Mouse (Mus musculus) MEL (cell line): ENCODE measurements at regions not wholly inside any gene's neighbourhood (a gene's known extent, or its start where the extent isn't known, plus 50 kb on each side); places are given as distances from the start of the nearest gene placed in this dataset.

Experiments
- DNase-seq: peaks from one replicate; pipeline ENCODE4 v3.0.0; 2011; ENCODE audit warnings: low read depth, low spot score
- H3K27ac ChIP-seq: 2 replicates; pipeline ENCODE4 v1.5.1; 2012; ENCODE audit warnings: low read depth, mild to moderate bottlenecking, control low read depth, low read length, moderate library complexity; ENCODE audit not compliant: control insufficient read depth
- H3K27me3 ChIP-seq, 2 experiments: fragments of 150-350 bp in 1 of 2; sonication (generic) in 1 of 2; 2 replicates each; pipeline ENCODE4 v1.6.1; 2012; ENCODE audit warnings: low read length in 2 of 2, mild to moderate bottlenecking in 2 of 2, improper control_type of control experiment in 1 of 2, moderate library complexity in 1 of 2; ENCODE audit not compliant: insufficient read depth in 2 of 2, control insufficient read depth in 1 of 2
- H3K36me3 ChIP-seq, 2 experiments: 2 replicates each; pipeline ENCODE4 v1.6.1; 2012 to 2014; ENCODE audit warnings: low read length in 2 of 2, improper control_type of control experiment in 1 of 2, inconsistent platforms in 1 of 2, mild to moderate bottlenecking in 1 of 2; ENCODE audit not compliant: insufficient read depth in 2 of 2, control insufficient read depth in 1 of 2
- H3K4me1 ChIP-seq, 2 experiments: fragments of 150-350 bp in 1 of 2; sonication (generic) in 1 of 2; 2 replicates each; pipeline ENCODE4 v1.6.1; 2012; ENCODE audit warnings: low read length in 2 of 2, improper control_type of control experiment in 1 of 2, mild to moderate bottlenecking in 1 of 2; ENCODE audit not compliant: insufficient read depth in 2 of 2, control insufficient read depth in 1 of 2
- H3K4me3 ChIP-seq, 2 experiments: fragments of 150-350 bp in 1 of 2; sonication (generic) in 1 of 2; 2 replicates each; pipeline ENCODE4 v1.5.1; 2012; ENCODE audit warnings: low read depth in 2 of 2, low read length in 2 of 2, mild to moderate bottlenecking in 2 of 2, moderate library complexity in 2 of 2, control low read depth in 1 of 2, improper control_type of control experiment in 1 of 2; ENCODE audit not compliant: control insufficient read depth in 1 of 2, insufficient read depth in 1 of 2
- H3K79me2 ChIP-seq: 2 replicates; pipeline ENCODE4 v1.6.1; 2012; ENCODE audit warnings: mild to moderate bottlenecking, low read length, moderate library complexity; ENCODE audit not compliant: control insufficient read depth, poor library complexity, insufficient read depth
- H3K9ac ChIP-seq: 2 replicates; pipeline ENCODE4 v1.6.1; 2012; ENCODE audit warnings: low read depth, mild to moderate bottlenecking, control low read depth, low read length, moderate library complexity; ENCODE audit not compliant: control insufficient read depth, poor library complexity, severe bottlenecking
- H3K9me3 ChIP-seq: fragments of 150-350 bp; sonication (generic); replicated peaks from 2 replicates; pipeline ENCODE4 v1.6.1; 2012; ENCODE audit warnings: mild to moderate bottlenecking, low read length, improper control_type of control experiment, moderate library complexity; ENCODE audit not compliant: insufficient read depth
- EP300 ChIP-seq, 2 experiments: IDR thresholded peaks; 2 replicates each; pipeline ENCODE4 v1.6.1; 2011; ENCODE audit warnings: improper control_type of control experiment in 2 of 2, low read length in 2 of 2, low read depth in 1 of 2, mild to moderate bottlenecking in 1 of 2
- ETS1 ChIP-seq: IDR thresholded peaks from 2 replicates; pipeline ENCODE4 v1.6.1; 2012; ENCODE audit warnings: low read depth, mild to moderate bottlenecking, inconsistent platforms, low read length, improper control_type of control experiment, moderate library complexity
- JUND ChIP-seq: IDR thresholded peaks from 2 replicates; pipeline ENCODE4 v1.6.1; 2011; ENCODE audit warnings: low read depth, mild to moderate bottlenecking, improper control_type of control experiment, low read length
- KAT2A ChIP-seq: conservative IDR thresholded peaks from 2 replicates; pipeline ENCODE4 v1.6.1; 2012; ENCODE audit warnings: low read depth, low read length, improper control_type of control experiment, inconsistent platforms
- MAX ChIP-seq: IDR thresholded peaks from 2 replicates; pipeline ENCODE4 v1.6.1; 2011; ENCODE audit warnings: low read length, improper control_type of control experiment
- MAZ ChIP-seq: IDR thresholded peaks from 2 replicates; pipeline ENCODE4 v1.6.1; 2012; ENCODE audit warnings: low read depth, mild to moderate bottlenecking, inconsistent platforms, low read length, improper control_type of control experiment
- MEF2A ChIP-seq: IDR thresholded peaks from 2 replicates; pipeline ENCODE4 v1.6.1; 2014; ENCODE audit warnings: low read depth, mild to moderate bottlenecking, inconsistent platforms, low read length, improper control_type of control experiment; ENCODE audit not compliant: poor library complexity, insufficient replicate concordance, severe bottlenecking; ENCODE audit errors: extremely low read depth
- MYB ChIP-seq: IDR thresholded peaks from 2 replicates; pipeline ENCODE4 v1.6.1; 2011; ENCODE audit warnings: mild to moderate bottlenecking, low read depth, low read length, improper control_type of control experiment
- NELFE ChIP-seq: IDR thresholded peaks from 2 replicates; pipeline ENCODE4 v1.6.1; 2011; ENCODE audit warnings: low read depth, low read length, improper control_type of control experiment
- NRF1 ChIP-seq: IDR thresholded peaks from 2 replicates; pipeline ENCODE4 v1.6.1; 2014; ENCODE audit warnings: low read depth, mild to moderate bottlenecking, inconsistent platforms, low read length, improper control_type of control experiment, moderate library complexity; ENCODE audit not compliant: poor library complexity, insufficient read depth, severe bottlenecking
- POLR2A ChIP-seq, 2 experiments: IDR thresholded peaks; 2 replicates each; pipeline ENCODE4 v1.6.1; 2011 to 2012; ENCODE audit warnings: low read length in 2 of 2, mild to moderate bottlenecking in 2 of 2, control low read depth in 1 of 2, improper control_type of control experiment in 1 of 2, low read depth in 1 of 2, moderate library complexity in 1 of 2; ENCODE audit not compliant: control insufficient read depth in 1 of 2, insufficient read depth in 1 of 2, poor library complexity in 1 of 2
- RCOR1 ChIP-seq: IDR thresholded peaks from 2 replicates; pipeline ENCODE4 v1.6.1; 2012; ENCODE audit warnings: low read depth, mild to moderate bottlenecking, inconsistent platforms, low read length, improper control_type of control experiment
- SIN3A ChIP-seq: IDR thresholded peaks from 2 replicates; pipeline ENCODE4 v1.6.1; 2012; ENCODE audit warnings: low read length, improper control_type of control experiment, inconsistent platforms
- TAL1 ChIP-seq: IDR thresholded peaks from 2 replicates; pipeline ENCODE4 v1.6.1; 2012; ENCODE audit warnings: mild to moderate bottlenecking, inconsistent platforms, low read length, moderate library complexity, mixed read lengths
- TBP ChIP-seq: IDR thresholded peaks from 2 replicates; pipeline ENCODE4 v1.8.0; 2011; ENCODE audit warnings: low read depth, low read length, improper control_type of control experiment
- UBTF ChIP-seq: IDR thresholded peaks from 2 replicates; pipeline ENCODE4 v1.6.1; 2012; ENCODE audit warnings: low read depth, mild to moderate bottlenecking, inconsistent platforms, low read length, improper control_type of control experiment, moderate library complexity, borderline replicate concordance; ENCODE audit not compliant: insufficient read depth
- USF1 ChIP-seq: IDR thresholded peaks from 2 replicates; pipeline ENCODE4 v1.6.1; 2014; ENCODE audit warnings: low read depth, mild to moderate bottlenecking, inconsistent platforms, low read length, improper control_type of control experiment, moderate library complexity
- USF2 ChIP-seq, 2 experiments: IDR thresholded peaks; 2 replicates each; pipeline ENCODE4 v1.6.1; 2011 to 2012; ENCODE audit warnings: improper control_type of control experiment in 2 of 2, low read length in 2 of 2, borderline replicate concordance in 1 of 2, inconsistent platforms in 1 of 2, low read depth in 1 of 2, mild to moderate bottlenecking in 1 of 2; ENCODE audit not compliant: insufficient read depth in 1 of 2
- ZMIZ1 ChIP-seq: IDR thresholded peaks from 2 replicates; pipeline ENCODE4 v1.6.1; 2012; ENCODE audit warnings: low read depth, mild to moderate bottlenecking, inconsistent platforms, low read length, improper control_type of control experiment, moderate library complexity
- ZNF384 ChIP-seq: IDR thresholded peaks from 2 replicates; pipeline ENCODE4 v1.6.1; 2012; ENCODE audit warnings: low read depth, mild to moderate bottlenecking, inconsistent platforms, low read length, improper control_type of control experiment

- H3K9ac ChIP-seq: no peak overlapping the region
- no peak overlapping the region for H3K27ac ChIP-seq
- no peak overlapping the region for H3K4me3 ChIP-seq
- DNase-seq: no peak
- no peak for TF ChIP-seq MAZ
- TF ChIP-seq KAT2A: no peak
- no peak for TF ChIP-seq MEF2A
- TF ChIP-seq POLR2A (IDR thresholded peaks at IDR 0.05; ENCODE audit: control insufficient read depth in 1 of 2, insufficient read depth in 1 of 2, low read depth in 1 of 2, low read length in 2 of 2, poor library complexity in 1 of 2): no peak
- H3K27me3 ChIP-seq: peaks cover 1 to 2% of the 10 kb centered on the region in 2 experiments; a peak in 2 of 4 replicates
- H3K79me2 ChIP-seq: no peaks in the 10 kb centered on the region
- no peaks in the 10 kb centered on the region for H3K4me1 ChIP-seq
- H3K36me3 ChIP-seq: no peaks in the 10 kb centered on the region
- H3K9me3 ChIP-seq: no peaks in the 10 kb centered on the region
Observed at GRCm38 (mm10) chr12:15649906-15650305, 166.8 kb downstream of the Trib2 start.

- Histone ChIP-seq H3K36me3 (no peaks in the 10 kb centered on the region), H3K27me3 (peaks cover 1 to 2% of the 10 kb centered on the region in 2 experiments; a peak in 2 of 4 replicates), H3K9ac (no peak overlapping the region), H3K79me2 (no peaks in the 10 kb centered on the region), H3K4me1 (no peaks in the 10 kb centered on the region), H3K4me3 (no peak overlapping the region), H3K27ac (no peak overlapping the region), H3K9me3 (no peaks in the 10 kb centered on the region)
- TF ChIP-seq ZNF384: no peak
- no peak for TF ChIP-seq TAL1
- no peak for TF ChIP-seq EP300 (IDR thresholded peaks at IDR 0.05; ENCODE audit: low read depth in 1 of 2, low read length in 2 of 2)
- no peak for TF ChIP-seq MAX
- no peak for TF ChIP-seq UBTF
- TF ChIP-seq SIN3A: no peak
- TF ChIP-seq USF1: no peak
- TF ChIP-seq TBP: no peak
- no peak for TF ChIP-seq RCOR1
- no peak for TF ChIP-seq ZMIZ1
- no peak for TF ChIP-seq MYB
- TF ChIP-seq NRF1: no peak
- TF ChIP-seq JUND: no peak
- TF ChIP-seq USF2 (IDR thresholded peaks at IDR 0.05; ENCODE audit: borderline replicate concordance in 1 of 2, insufficient read depth in 1 of 2, low read depth in 1 of 2, low read length in 2 of 2): no peak
- no peak for TF ChIP-seq NELFE
- no peak for TF ChIP-seq ETS1
- TF ChIP-seq KAT2A: no peak
- DNase-seq: no peak
Observed at GRCm38 (mm10) chr12:15649226-15649625, 167.5 kb downstream of the Trib2 start.
